Mouse (Mus musculus) lung, postnatal 0 days (tissue): ENCODE data around the gene Ccdc146. TPM values are rescaled to one million over a fixed set of nuclear protein-coding genes. Genes with fewer than 3 reads are reported as not detected.
A peak's percentile ranks its signal among the peaks of the same experiment; 100 is the strongest.

Experiments used
- ATAC-seq: fragments of 200-750 bp; cut with Nextera tagmentation; 2 replicates; pipeline ENCODE4 v1.8.0; 2017; ENCODE audit warnings: moderate library complexity
- DNase-seq: peaks from one replicate; pipeline ENCODE4 v3.0.0-alpha.2; 2016; ENCODE audit warnings: low spot score
- H3K27ac ChIP-seq: fragments of 300-500 bp; sonication (generic); 2 replicates; pipeline ENCODE4 v1.5.1; 2014; ENCODE audit warnings: antibody characterized with exemption, mild to moderate bottlenecking, low read length, mixed read lengths
- H3K27me3 ChIP-seq: fragments of 300-500 bp; sonication (generic); replicated peaks from 2 replicates; pipeline ENCODE4 v1.6.1; 2014; ENCODE audit warnings: low read length, mixed read lengths; ENCODE audit not compliant: insufficient read depth
- H3K36me3 ChIP-seq: fragments of 300-500 bp; sonication (generic); 2 replicates; pipeline ENCODE4 v1.6.1; 2014; ENCODE audit warnings: low read length, mixed read lengths; ENCODE audit not compliant: insufficient read depth
- H3K4me1 ChIP-seq: fragments of 300-500 bp; sonication (generic); 2 replicates; pipeline ENCODE4 v1.6.1; 2014; ENCODE audit warnings: antibody characterized with exemption, low read depth, low read length, mixed read lengths; ENCODE audit not compliant: insufficient read depth
- H3K4me2 ChIP-seq: fragments of 300-500 bp; sonication (generic); replicated peaks from 2 replicates; pipeline ENCODE4 v1.6.1; 2014; ENCODE audit warnings: low read depth, mild to moderate bottlenecking, low read length, moderate library complexity, mixed read lengths
- H3K4me3 ChIP-seq: fragments of 300-500 bp; sonication (generic); 2 replicates; pipeline ENCODE4 v1.5.1; 2014; ENCODE audit warnings: low read depth, low read length
- H3K9ac ChIP-seq: fragments of 300-500 bp; sonication (generic); replicated peaks from 2 replicates; pipeline ENCODE4 v1.6.1; 2014; ENCODE audit warnings: low read depth, mild to moderate bottlenecking
- H3K9me3 ChIP-seq: fragments of 300-500 bp; sonication (generic); 2 replicates; pipeline ENCODE4 v1.6.1; 2016; ENCODE audit warnings: low read length, mixed read lengths
- CTCF ChIP-seq: IDR thresholded peaks from 2 replicates; pipeline ENCODE4 v1.5.1; 2016; ENCODE audit warnings: antibody characterized with exemption, mild to moderate bottlenecking
- EP300 ChIP-seq: IDR thresholded peaks from 2 replicates; pipeline ENCODE4 v1.6.1; 2016; ENCODE audit warnings: antibody characterized with exemption, mild to moderate bottlenecking, control low read depth
- WGBS: fragments of 180-500 bp; shearing (Covaris S2); extraction: QIAGEN DNeasy Blood & Tissue Kit; methylation state at CpG from one replicate; pipeline ENCODE4 v1.1.7; 2014; 5-methylcytosine and 5-hydroxymethylcytosine counted together
- polyA plus RNA-seq: library from polyadenylated mRNA; unstranded; fragments of >200 nt; fragmentation: Nextera tagmentation; extraction: Ambion mirVana; gene quantifications from 2 replicates; pipeline ENCODE4 v1.2.1, GENCODE M21; 2015

Gene Ccdc146
- polyA plus RNA-seq, 1 experiment from 2014 or later, result 3.4 TPM

DNA sequence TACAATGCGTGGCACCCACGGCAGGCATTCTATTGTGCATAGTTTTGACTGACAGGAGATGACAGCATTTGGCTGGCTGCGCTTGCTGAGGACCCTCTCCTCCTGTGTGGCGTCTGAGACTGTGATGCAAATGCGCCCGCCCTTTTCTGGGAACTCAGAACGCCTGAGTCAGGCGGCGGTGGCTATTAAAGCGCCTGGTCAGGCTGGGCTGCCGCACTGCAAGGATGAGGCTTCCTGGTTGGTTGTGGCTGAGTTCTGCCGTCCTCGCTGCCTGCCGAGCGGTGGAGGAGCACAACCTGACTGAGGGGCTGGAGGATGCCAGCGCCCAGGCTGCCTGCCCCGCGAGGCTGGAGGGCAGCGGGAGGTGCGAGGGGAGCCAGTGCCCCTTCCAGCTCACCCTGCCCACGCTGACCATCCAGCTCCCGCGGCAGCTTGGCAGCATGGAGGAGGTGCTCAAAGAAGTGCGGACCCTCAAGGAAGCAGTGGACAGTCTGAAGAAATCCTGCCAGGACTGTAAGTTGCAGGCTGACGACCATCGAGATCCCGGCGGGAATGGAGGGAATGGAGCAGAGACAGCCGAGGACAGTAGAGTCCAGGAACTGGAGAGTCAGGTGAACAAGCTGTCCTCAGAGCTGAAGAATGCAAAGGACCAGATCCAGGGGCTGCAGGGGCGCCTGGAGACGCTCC lies 51.8 kb downstream of the Ccdc146 start, which contains the start of gene Fgl2:
Gene Fgl2, plus strand, starts transcription at position 150 of the 687 bp plus-strand sequence.
- H3K4me1 ChIP-seq, result no peaks in the 10 kb centered on the region
- ATAC-seq (peak; percentile 83), DNase-seq (peak; percentile 62)
- peak within 1 kb of the TSS; percentile 67 for H3K4me2 ChIP-seq
- H3K27ac ChIP-seq, result no peak within 1 kb of the TSS
- no peaks in the 10 kb centered on the region for H3K9me3 ChIP-seq
- TF ChIP-seq EP300, result no peak
- TF ChIP-seq CTCF, result no peak
- H3K9ac ChIP-seq, result no peak within 1 kb of the TSS; the same call in 1 of the 2 replicates
- H3K27me3 ChIP-seq, result no peaks in the 10 kb centered on the region
- H3K4me3 ChIP-seq, result peak within 1 kb of the TSS; percentile 34
- no peaks in the 10 kb centered on the region for H3K36me3 ChIP-seq
- WGBS, result 5% methylated on average over 31 of the region's 31 CpGs

DNA sequence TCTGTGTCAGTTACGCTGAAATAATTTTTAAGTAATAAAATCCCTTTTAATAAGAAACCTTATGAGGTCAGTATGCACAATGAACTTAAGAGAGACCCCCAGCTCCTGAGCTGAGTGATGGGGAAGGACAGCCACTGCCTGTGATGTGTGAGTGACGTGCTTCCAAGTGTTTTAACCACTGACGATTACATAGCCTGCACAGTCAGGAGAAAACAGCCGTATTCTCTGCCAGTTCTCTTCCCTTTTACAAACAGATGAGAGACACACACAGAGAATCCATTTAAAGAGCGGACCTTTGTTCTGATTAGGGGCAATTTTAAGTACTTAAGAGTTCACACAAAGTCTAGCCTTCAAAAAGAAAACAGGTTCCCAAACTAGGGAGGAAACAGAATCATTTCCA lies 52.6 kb downstream of the Ccdc146 start:
- Histone ChIP-seq H3K9ac (no peak overlapping the region), H3K4me2 (peak overlapping the region; percentile 67), H3K4me3 (0 out of 2 replicates have a peak overlapping the region, but pooled peaks have one; percentile 34), H3K36me3 (no peaks in the 10 kb centered on the region), H3K27me3 (no peaks in the 10 kb centered on the region), H3K9me3 (no peaks in the 10 kb centered on the region), H3K4me1 (no peaks in the 10 kb centered on the region), H3K27ac (no peak overlapping the region)
- 48% methylated on average over 5 of the region's 5 CpGs for whole genome bisulfite sequencing
- no peak for TF ChIP-seq CTCF
- ATAC-seq (no peak), DNase-seq (no peak)

DNA sequence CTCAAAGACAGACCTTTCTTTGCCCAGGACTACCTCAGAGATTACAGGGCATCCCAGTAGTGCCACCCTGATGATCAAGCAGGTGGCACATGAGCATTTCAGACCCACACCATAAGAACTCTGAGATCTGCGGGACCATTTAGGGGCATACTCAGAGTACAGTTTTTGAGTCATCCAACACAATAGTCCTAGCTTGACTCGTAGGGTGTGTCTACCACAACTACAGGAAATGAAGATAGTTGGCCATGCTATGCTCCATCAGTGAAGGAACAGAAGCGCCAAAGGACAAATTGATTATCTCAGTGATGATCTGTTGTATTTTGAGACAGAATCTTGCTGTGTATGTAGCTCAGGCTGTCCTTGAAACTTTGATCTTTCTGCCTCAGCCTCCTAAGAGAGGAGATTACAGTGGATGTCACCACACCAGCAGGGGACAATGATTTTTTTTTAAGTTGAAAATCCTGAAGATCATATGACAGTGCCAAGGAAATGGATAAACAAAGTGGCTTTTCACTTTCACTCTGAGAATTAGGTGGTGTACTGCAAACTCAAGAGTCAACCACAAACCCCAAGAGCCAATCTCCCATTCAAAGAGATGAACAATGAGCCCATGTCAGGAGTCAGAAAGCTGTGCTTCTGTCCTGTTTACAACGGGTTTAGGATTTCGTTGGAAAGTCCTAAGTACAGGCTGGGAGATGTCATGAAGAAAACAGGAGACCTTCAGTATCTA lies 54.1 kb downstream of the Ccdc146 start:
- TF ChIP-seq EP300 (no peak), CTCF (no peak)
- H3K9me3 ChIP-seq, result no peaks in the 10 kb centered on the region
- no peaks in the 10 kb centered on the region for H3K36me3 ChIP-seq
- no peak overlapping the region for H3K4me3 ChIP-seq
- no peak overlapping the region for H3K27ac ChIP-seq
- H3K4me2 ChIP-seq, result no peak overlapping the region
- 84% methylated on average over 5 of the region's 5 CpGs for WGBS
- no peak overlapping the region for H3K9ac ChIP-seq
- no peak for ATAC-seq
- no peaks in the 10 kb centered on the region for H3K4me1 ChIP-seq
- DNase-seq, result no peak
- H3K27me3 ChIP-seq, result no peaks in the 10 kb centered on the region

DNA sequence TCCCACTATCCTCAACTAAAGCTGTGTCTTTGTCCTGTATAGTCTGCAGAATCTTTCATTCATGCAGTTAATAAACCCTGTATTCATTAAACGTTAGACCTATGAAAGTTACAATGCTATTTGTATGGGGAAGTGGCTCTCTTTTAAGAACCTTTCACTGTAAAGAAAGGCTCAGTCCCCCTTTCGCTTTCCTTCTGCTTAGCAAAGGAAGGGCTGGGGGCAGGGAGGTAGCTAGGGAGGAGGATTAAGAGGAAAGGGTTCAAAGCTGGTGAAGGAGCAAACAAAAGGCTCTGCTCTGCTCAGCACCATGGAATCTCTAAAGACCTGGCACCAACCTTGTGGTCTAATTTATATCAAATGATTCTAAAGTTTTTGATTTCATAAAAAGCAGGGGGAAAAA lies 57.0 kb downstream of the Ccdc146 start:
- Histone ChIP-seq H3K4me1 (no peaks in the 10 kb centered on the region), H3K36me3 (no peaks in the 10 kb centered on the region), H3K9me3 (no peaks in the 10 kb centered on the region), H3K9ac (no peak overlapping the region), H3K4me2 (no peak overlapping the region), H3K27ac (no peak overlapping the region), H3K4me3 (no peak overlapping the region), H3K27me3 (no peaks in the 10 kb centered on the region)
- DNase-seq (no peak), ATAC-seq (no peak)
- 35% methylated on average over 2 of the region's 2 CpGs for WGBS
- TF ChIP-seq EP300 (no peak), CTCF (no peak)

DNA sequence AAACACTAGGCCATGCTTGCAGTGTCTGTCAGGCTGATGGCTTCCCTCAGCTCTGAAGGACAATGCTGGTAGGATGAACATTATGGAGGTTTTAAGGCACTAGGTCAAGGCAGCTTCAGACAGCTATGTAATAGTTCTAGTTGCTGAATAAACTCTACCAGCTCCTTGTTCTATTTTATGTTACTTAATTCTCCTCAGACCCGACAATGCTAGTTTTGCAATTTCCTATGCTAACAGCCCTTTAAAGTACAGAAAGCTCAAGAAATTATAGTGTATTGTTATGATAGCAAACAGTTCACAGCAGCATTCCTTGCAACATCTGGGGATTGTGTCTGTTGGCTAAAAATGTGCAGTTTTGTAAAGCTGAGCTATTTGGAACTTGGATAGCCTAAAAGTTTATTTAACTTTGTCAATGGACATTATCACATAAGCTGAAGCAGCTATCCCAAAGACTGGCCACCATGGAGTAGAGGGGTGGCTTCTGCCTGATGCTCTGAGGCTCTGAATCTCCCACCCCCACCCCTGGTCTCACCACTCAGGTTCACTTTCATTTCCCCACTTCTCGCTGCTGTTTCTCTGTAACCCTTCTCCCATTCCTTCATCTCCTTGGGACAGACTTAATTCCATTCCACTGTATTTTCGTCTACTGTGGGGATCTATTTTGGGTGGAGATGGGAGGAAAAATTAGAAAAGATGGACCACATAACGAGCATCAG lies 58.0 kb downstream of the Ccdc146 start:
- Histone ChIP-seq H3K4me3 (no peak overlapping the region), H3K9ac (no peak overlapping the region), H3K27ac (no peak overlapping the region), H3K27me3 (no peaks in the 10 kb centered on the region), H3K36me3 (no peaks in the 10 kb centered on the region), H3K4me1 (no peaks in the 10 kb centered on the region), H3K4me2 (no peak overlapping the region), H3K9me3 (no peaks in the 10 kb centered on the region)
- 46% methylated on average over 4 of the region's 4 CpGs for WGBS
- TF ChIP-seq CTCF (no peak), EP300 (no peak)
- no peak for DNase-seq
- no peak for ATAC-seq

DNA sequence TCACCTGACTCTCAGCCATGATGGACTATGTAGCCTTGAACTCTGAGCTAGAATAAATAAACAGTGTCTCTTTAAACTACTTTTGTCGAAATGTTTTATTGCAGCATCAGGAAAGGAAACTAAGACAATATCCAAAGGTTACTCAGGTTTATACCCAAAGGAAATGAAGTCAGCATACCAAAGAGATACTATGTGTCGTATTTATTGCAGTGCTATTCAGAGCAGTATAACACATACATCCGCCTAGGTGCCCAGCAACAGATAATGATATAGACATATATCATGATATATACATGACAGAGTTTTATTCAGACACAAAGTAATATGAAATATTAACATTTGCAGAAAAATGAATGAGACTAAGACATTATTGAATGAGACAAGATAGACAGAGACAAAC lies 61.1 kb downstream of the Ccdc146 start:
- Histone ChIP-seq H3K9ac (no peak overlapping the region), H3K36me3 (no peaks in the 10 kb centered on the region), H3K4me1 (no peaks in the 10 kb centered on the region), H3K4me3 (no peak overlapping the region), H3K27ac (no peak overlapping the region), H3K27me3 (no peaks in the 10 kb centered on the region), H3K9me3 (no peaks in the 10 kb centered on the region), H3K4me2 (no peak overlapping the region)
- TF ChIP-seq EP300 (no peak), CTCF (no peak)
- DNase-seq (no peak), ATAC-seq (no peak)
- WGBS, result 55% methylated on average over 3 of the region's 3 CpGs
